Comparison of ENCODE assay signal across 8 mouse cellular contexts in genomic region chr1:162186470-162187351, GRCm38 (mm10).
DNase-seq lines count a peak whose midpoint lies in the region; ATAC-seq lines count a peak whose summit lies in the region.

No protein-coding gene starts in this region.

- no peak overlapping the region for H3K4me3 ChIP-seq in forebrain, embryonic 12.5 days (replicated peaks)
- H3K4me3 ChIP-seq in forebrain, embryonic 13.5 days = no peak overlapping the region
- H3K4me3 ChIP-seq in heart, embryonic 11.5 days (ENCODE audit: low read depth, low read length) = no peak overlapping the region
- no peak overlapping the region for H3K4me3 ChIP-seq in limb, embryonic 11.5 days (ENCODE audit: low read depth, low read length)

- H3K9ac ChIP-seq in forebrain, embryonic 12.5 days = no peak overlapping the region
- H3K9ac ChIP-seq in forebrain, embryonic 13.5 days = no peak overlapping the region; the same call in 1 of the 2 replicates
- H3K9ac ChIP-seq in heart, embryonic 11.5 days (ENCODE audit: low read depth, low read length) = no peak overlapping the region
- peak overlapping the region; percentile 51; the same call in 1 of the 2 replicates for H3K9ac ChIP-seq in limb, embryonic 11.5 days (ENCODE audit: low read length)

- peaks cover 22% of the 10 kb centered on the region for H3K4me1 ChIP-seq in forebrain, embryonic 12.5 days
- H3K4me1 ChIP-seq in forebrain, embryonic 13.5 days = peaks cover 30% of the 10 kb centered on the region
- peaks cover 17% of the 10 kb centered on the region for H3K4me1 ChIP-seq in heart, embryonic 11.5 days (ENCODE audit: control insufficient read depth, insufficient read depth, low read length)
- H3K4me1 ChIP-seq in limb, embryonic 11.5 days (ENCODE audit: control insufficient read depth, insufficient read depth, low read length) = peaks cover 55% of the 10 kb centered on the region

- peak; percentile 68 for DNase-seq in Muller cell, postnatal 12 days (ENCODE audit: inconsistent ontology term)
- DNase-seq in limb, embryonic 11.5 days (ENCODE audit: low spot score) = peak; percentile 66
- no peak for DNase-seq in left cerebral cortex, adult 9 months (ENCODE audit: low spot score in 2 of 2)
- DNase-seq in cerebellum, postnatal 14 days = no peak
- no peak for DNase-seq in right cerebral cortex, adult 18-20 months

- H3K9me3 ChIP-seq in forebrain, embryonic 12.5 days = no peaks in the 10 kb centered on the region
- no peaks in the 10 kb centered on the region for H3K9me3 ChIP-seq in forebrain, embryonic 13.5 days (replicated peaks)
- H3K9me3 ChIP-seq in heart, embryonic 11.5 days (replicated peaks; ENCODE audit: control insufficient read depth, low read length) = no peaks in the 10 kb centered on the region
- H3K9me3 ChIP-seq in limb, embryonic 11.5 days (ENCODE audit: control insufficient read depth, low read length) = no peaks in the 10 kb centered on the region

- WGBS in forebrain, embryonic 12.5 days = 64% methylated on average over 7 of the region's 7 CpGs
- WGBS in forebrain, embryonic 13.5 days = 62% methylated on average over 7 of the region's 7 CpGs
- WGBS in heart, embryonic 11.5 days (ENCODE audit: insufficient replicate concordance) = 56% methylated on average over 7 of the region's 7 CpGs
- WGBS in limb, embryonic 11.5 days = 20% methylated on average over 7 of the region's 7 CpGs

- H3K4me2 ChIP-seq in forebrain, embryonic 12.5 days = no peak overlapping the region
- no peak overlapping the region for H3K4me2 ChIP-seq in forebrain, embryonic 13.5 days
- no peak overlapping the region for H3K4me2 ChIP-seq in heart, embryonic 11.5 days
- H3K4me2 ChIP-seq in limb, embryonic 11.5 days (ENCODE audit: low read depth, severe bottlenecking) = no peak overlapping the region

- peak overlapping the region; percentile 61; the same call in 1 of the 2 replicates for H3K27ac ChIP-seq in forebrain, embryonic 12.5 days
- H3K27ac ChIP-seq in forebrain, embryonic 13.5 days = no peak overlapping the region
- peak overlapping the region; percentile 79 for H3K27ac ChIP-seq in heart, embryonic 11.5 days (ENCODE audit: low read depth, low read length)
- peak overlapping the region; percentile 98 for H3K27ac ChIP-seq in limb, embryonic 11.5 days (replicated peaks; ENCODE audit: low read depth, low read length)

- no peaks in the 10 kb centered on the region for H3K27me3 ChIP-seq in forebrain, embryonic 12.5 days
- H3K27me3 ChIP-seq in forebrain, embryonic 13.5 days = no peaks in the 10 kb centered on the region
- no peaks in the 10 kb centered on the region for H3K27me3 ChIP-seq in heart, embryonic 11.5 days (ENCODE audit: control insufficient read depth, insufficient read depth, low read length)
- no peaks in the 10 kb centered on the region for H3K27me3 ChIP-seq in limb, embryonic 11.5 days (ENCODE audit: control insufficient read depth, insufficient read depth, low read length)

- H3K36me3 ChIP-seq in forebrain, embryonic 12.5 days (replicated peaks) = no peaks in the 10 kb centered on the region
- no peaks in the 10 kb centered on the region for H3K36me3 ChIP-seq in forebrain, embryonic 13.5 days (ENCODE audit: poor library complexity, severe bottlenecking)
- H3K36me3 ChIP-seq in heart, embryonic 11.5 days (ENCODE audit: control insufficient read depth, insufficient read depth, low read length) = no peaks in the 10 kb centered on the region
- H3K36me3 ChIP-seq in limb, embryonic 11.5 days (ENCODE audit: control insufficient read depth, insufficient read depth, low read length) = no peaks in the 10 kb centered on the region

- ATAC-seq in forebrain, embryonic 12.5 days (ENCODE audit: low FRiP score) = no peak
- ATAC-seq in forebrain, embryonic 13.5 days = no peak
- ATAC-seq in heart, embryonic 11.5 days (replicated peaks; ENCODE audit: insufficient number of reproducible peaks, low FRiP score, low TSS enrichment) = no peak; the same call in 1 of the 2 replicates
- ATAC-seq in limb, embryonic 11.5 days (ENCODE audit: insufficient number of reproducible peaks, low FRiP score, low TSS enrichment, low read depth) = peak; percentile 82

Comparison
In these comparisons a context has a peak if more than half of its experiments do, and no peak if none do; other contexts are left out.
1. DNase-seq: peak in Muller cell, postnatal 12 days (single experiment) and limb, embryonic 11.5 days (single experiment); none in left cerebral cortex, adult 9 months (0 of 2), cerebellum, postnatal 14 days (0 of 2) and right cerebral cortex, adult 18-20 months (single experiment).